Mouse (Mus musculus) CH12.LX (cell line): Measurements from ENCODE around the gene Ppp2r3a.
A peak's percentile ranks its signal among the peaks of the same experiment; 100 is the strongest.

Source experiments
- BHLHE40 ChIP-seq: IDR thresholded peaks from 2 replicates; pipeline ENCODE4 v1.6.1; 2011; ENCODE audit warnings: mild to moderate bottlenecking, low read depth, low read length, improper control_type of control experiment
- CTCF ChIP-seq, 2 experiments: IDR thresholded peaks in 1 of 2; conservative IDR thresholded peaks in 1 of 2; 2 replicates each; pipeline ENCODE4 v1.5.1; 2011 to 2012; ENCODE audit warnings: low read depth in 2 of 2, low read length in 2 of 2, improper control_type of control experiment in 1 of 2, inconsistent platforms in 1 of 2, mild to moderate bottlenecking in 1 of 2, moderate library complexity in 1 of 2
- E2F4 ChIP-seq: IDR thresholded peaks from 2 replicates; pipeline ENCODE4 v1.6.1; 2011; ENCODE audit warnings: low read depth, low read length, improper control_type of control experiment; ENCODE audit not compliant: insufficient replicate concordance
- ELF1 ChIP-seq: IDR thresholded peaks from 2 replicates; pipeline ENCODE4 v1.6.1; 2014; ENCODE audit warnings: low read depth, mild to moderate bottlenecking, inconsistent platforms, low read length, improper control_type of control experiment
- EP300 ChIP-seq: IDR thresholded peaks from 2 replicates; pipeline ENCODE4 v1.6.1; 2011; ENCODE audit warnings: low read length, improper control_type of control experiment
- MAFK ChIP-seq: IDR thresholded peaks from 2 replicates; pipeline ENCODE4 v1.6.1; 2011; ENCODE audit warnings: low read length, improper control_type of control experiment; ENCODE audit not compliant: insufficient replicate concordance
- POLR2A ChIP-seq: IDR thresholded peaks from 2 replicates; pipeline ENCODE4 v1.6.1; 2011; ENCODE audit warnings: low read depth, mild to moderate bottlenecking, improper control_type of control experiment, low read length
- USF1 ChIP-seq: IDR thresholded peaks from 2 replicates; pipeline ENCODE4 v1.6.1; 2014; ENCODE audit warnings: low read depth, mild to moderate bottlenecking, inconsistent platforms, low read length, improper control_type of control experiment
- ZC3H11A ChIP-seq: IDR thresholded peaks from 2 replicates; pipeline ENCODE4 v1.6.1; 2012; ENCODE audit warnings: low read depth, mild to moderate bottlenecking, inconsistent platforms, low read length, improper control_type of control experiment

DNA sequence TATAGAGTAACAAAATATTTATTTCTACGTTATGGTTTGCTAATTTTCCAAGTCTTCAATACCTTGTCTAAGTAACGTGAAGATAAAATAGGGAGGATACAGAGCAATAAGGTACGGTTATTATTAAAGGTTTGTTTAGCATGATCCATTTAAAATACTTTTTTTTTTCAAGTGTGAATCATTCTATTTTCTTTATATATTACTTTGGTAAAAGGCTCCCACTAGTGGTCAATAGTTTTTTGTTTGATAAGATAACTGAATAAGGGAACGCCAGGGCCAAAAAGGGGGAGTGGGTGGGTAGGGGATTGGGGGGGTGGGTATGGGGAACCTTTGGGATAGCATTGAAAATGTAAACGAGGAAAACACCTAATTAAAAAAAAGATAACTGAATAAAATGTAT lies 98.7 kb downstream of the Ppp2r3a start:
- TF ChIP-seq CTCF (conservative IDR thresholded peaks at IDR 0.05 in 1 of 2, IDR thresholded peaks at IDR 0.05 in 1 of 2; ENCODE audit: low read depth in 2 of 2, low read length in 2 of 2) = peak in 1 of 2 experiments; percentile 33; a peak in 2 of 4 replicates
- no peak for TF ChIP-seq POLR2A
- TF ChIP-seq ELF1 = no peak
- TF ChIP-seq ZC3H11A = no peak
- no peak for TF ChIP-seq BHLHE40
- TF ChIP-seq EP300 = no peak
- no peak for TF ChIP-seq MAFK
- TF ChIP-seq USF1 = no peak
- TF ChIP-seq E2F4 = no peak
